Mouse (Mus musculus) embryonic facial prominence, embryonic 10.5 days (tissue): Measurements from ENCODE around the gene Lmbr1l. TPM values are rescaled to one million over a fixed set of nuclear protein-coding genes. Genes with fewer than 3 reads are reported as not detected.
"Not testable (repeated sequence)": the region's sequence is repeated elsewhere in the genome, so short reads cannot be mapped to it uniquely, and the experiment has no call there.

Source experiments
- DNase-seq: peaks from one replicate; pipeline ENCODE4 v3.0.0-alpha.2; 2017; ENCODE audit warnings: low spot score
- H3K27ac ChIP-seq: fragments of 300-500 bp; sonication (generic); replicated peaks from 2 replicates; pipeline ENCODE4 v1.5.1; 2016; ENCODE audit warnings: mild to moderate bottlenecking
- H3K27me3 ChIP-seq: fragments of 300-500 bp; sonication (generic); replicated peaks from 2 replicates; pipeline ENCODE4 v1.6.1; 2016; ENCODE audit warnings: low read depth, mild to moderate bottlenecking; ENCODE audit not compliant: poor library complexity, severe bottlenecking
- H3K36me3 ChIP-seq: fragments of 300-500 bp; sonication (generic); replicated peaks from 2 replicates; pipeline ENCODE4 v1.6.1; 2016; ENCODE audit warnings: mild to moderate bottlenecking, moderate library complexity
- H3K4me1 ChIP-seq: fragments of 300-500 bp; sonication (generic); 2 replicates; pipeline ENCODE4 v1.6.1; 2016
- H3K4me3 ChIP-seq: fragments of 300-500 bp; sonication (generic); 2 replicates; pipeline ENCODE4 v1.5.1; 2016; ENCODE audit warnings: mild to moderate bottlenecking, moderate library complexity
- H3K9me3 ChIP-seq: fragments of 300-500 bp; sonication (generic); 2 replicates; pipeline ENCODE4 v1.6.1; 2016; ENCODE audit warnings: mild to moderate bottlenecking
- WGBS: fragments of 180-500 bp; shearing (Covaris S2); methylation state at CpG from one replicate; pipeline ENCODE4 v1.1.7; 2016; 5-methylcytosine and 5-hydroxymethylcytosine counted together
- polyA plus RNA-seq: library from polyadenylated mRNA; unstranded; fragments of >200 nt; fragmentation: Nextera tagmentation; extraction: Ambion mirVana; gene quantifications from 2 replicates; pipeline ENCODE4 v1.2.1, GENCODE M21; 2016

The Lmbr1l gene
- polyA plus RNA-seq, 1 experiment from 2014 or later = 26.9 TPM

GRCm38 (mm10) chr15:98933004-98933671, 15.1 kb upstream of the Lmbr1l start:
- peak overlapping the region; percentile 96 for H3K27ac ChIP-seq
- not testable (repeated sequence) for H3K9me3 ChIP-seq, H3K27me3 ChIP-seq
- H3K4me1 ChIP-seq = peaks cover 34% of the 10 kb centered on the region
- H3K36me3 ChIP-seq = peaks cover 23% of the 10 kb centered on the region
- peak; percentile 52 for DNase-seq
- WGBS = 20% methylated on average over 8 of the region's 9 CpGs
- H3K4me3 ChIP-seq = peak overlapping the region; percentile 67

- Histone ChIP-seq H3K4me1 (peaks cover 30% of the 10 kb centered on the region), H3K4me3 (peak overlapping the region; percentile 19; the same call in 1 of the 2 replicates), H3K9me3 (peaks cover 3% of the 10 kb centered on the region; the same call in 1 of the 2 replicates), H3K27ac (no peak overlapping the region), H3K27me3 (no peaks in the 10 kb centered on the region), H3K36me3 (peaks cover 26% of the 10 kb centered on the region)
- WGBS = 85% methylated on average over 3 of the region's 3 CpGs
- DNase-seq = no peak
These were observed 13.0 kb upstream of the Lmbr1l start for GRCm38 (mm10) chr15:98930998-98931397.

- Histone ChIP-seq H3K36me3 (peaks cover 27% of the 10 kb centered on the region), H3K27me3 (no peaks in the 10 kb centered on the region), H3K4me1 (peaks cover 22% of the 10 kb centered on the region), H3K27ac (no peak overlapping the region), H3K9me3 (peaks cover 3% of the 10 kb centered on the region; the same call in 1 of the 2 replicates), H3K4me3 (no peak overlapping the region)
- no peak for DNase-seq
- 63% methylated on average over 8 of the region's 8 CpGs for whole genome bisulfite sequencing
These were observed 12.1 kb upstream of the Lmbr1l start for GRCm38 (mm10) chr15:98930017-98930734.

GRCm38 (mm10) chr15:98928598-98929240, 10.7 kb upstream of the Lmbr1l start:
- no peak overlapping the region for H3K27ac ChIP-seq
- H3K27me3 ChIP-seq = no peaks in the 10 kb centered on the region
- H3K36me3 ChIP-seq = peaks cover 27% of the 10 kb centered on the region
- peaks cover 18% of the 10 kb centered on the region for H3K4me1 ChIP-seq
- H3K4me3 ChIP-seq = peak overlapping the region; percentile 30; the same call in 1 of the 2 replicates
- peaks cover 3% of the 10 kb centered on the region; the same call in 1 of the 2 replicates for H3K9me3 ChIP-seq
- peak; percentile 79 for DNase-seq
- 14% methylated on average over 13 of the region's 13 CpGs for WGBS

GRCm38 (mm10) chr15:98927566-98927965, 9.5 kb upstream of the Lmbr1l start:
- no peak overlapping the region for H3K4me3 ChIP-seq
- no peaks in the 10 kb centered on the region for H3K27me3 ChIP-seq
- peaks cover 3% of the 10 kb centered on the region; the same call in 1 of the 2 replicates for H3K9me3 ChIP-seq
- WGBS = 88% methylated on average over 5 of the region's 5 CpGs
- H3K4me1 ChIP-seq = peaks cover 14% of the 10 kb centered on the region
- peaks cover 21% of the 10 kb centered on the region for H3K36me3 ChIP-seq
- no peak for DNase-seq
- H3K27ac ChIP-seq = no peak overlapping the region

GRCm38 (mm10) chr15:98924682-98925081, 6.7 kb upstream of the Lmbr1l start:
- Histone ChIP-seq H3K4me1 (peaks cover 14% of the 10 kb centered on the region), H3K4me3 (no peak overlapping the region), H3K27me3 (no peaks in the 10 kb centered on the region), H3K27ac (no peak overlapping the region), H3K36me3 (peaks cover 4% of the 10 kb centered on the region; the same call in 1 of the 2 replicates), H3K9me3 (peaks cover 3% of the 10 kb centered on the region; the same call in 1 of the 2 replicates)
- no peak for DNase-seq
- WGBS = 86% methylated on average over 3 of the region's 3 CpGs

- H3K27me3 ChIP-seq = no peaks in the 10 kb centered on the region
- no peak overlapping the region for H3K4me3 ChIP-seq
- 0 out of 2 replicates have a peak, but pooled peaks cover 5% of the 10 kb centered on the region for H3K4me1 ChIP-seq
- H3K27ac ChIP-seq = no peak overlapping the region
- peaks cover 4% of the 10 kb centered on the region; the same call in 1 of the 2 replicates for H3K36me3 ChIP-seq
- 81% methylated on average over 2 of the region's 2 CpGs for WGBS
- no peak for DNase-seq
- peaks cover 3% of the 10 kb centered on the region; the same call in 1 of the 2 replicates for H3K9me3 ChIP-seq
These were observed 5.1 kb upstream of the Lmbr1l start for GRCm38 (mm10) chr15:98923031-98923537.

GRCm38 (mm10) chr15:98922581-98922980, 4.5 kb upstream of the Lmbr1l start:
- Histone ChIP-seq H3K27me3 (no peaks in the 10 kb centered on the region), H3K27ac (no peak overlapping the region), H3K36me3 (peaks cover 4% of the 10 kb centered on the region; the same call in 1 of the 2 replicates), H3K4me1 (0 out of 2 replicates have a peak, but pooled peaks cover 5% of the 10 kb centered on the region), H3K4me3 (no peak overlapping the region), H3K9me3 (peaks cover 3% of the 10 kb centered on the region; the same call in 1 of the 2 replicates)
- 64% methylated on average over 3 of the region's 3 CpGs for WGBS
- DNase-seq = no peak

GRCm38 (mm10) chr15:98921510-98921909, 3.5 kb upstream of the Lmbr1l start:
- H3K4me1 ChIP-seq = peaks cover 13% of the 10 kb centered on the region
- peaks cover 4% of the 10 kb centered on the region; the same call in 1 of the 2 replicates for H3K36me3 ChIP-seq
- WGBS = 74% methylated on average over 5 of the region's 5 CpGs
- no peaks in the 10 kb centered on the region for H3K27me3 ChIP-seq
- peaks cover 3% of the 10 kb centered on the region; the same call in 1 of the 2 replicates for H3K9me3 ChIP-seq
- no peak for DNase-seq
- no peak overlapping the region for H3K27ac ChIP-seq
- no peak overlapping the region for H3K4me3 ChIP-seq

GRCm38 (mm10) chr15:98918499-98918895, 466 bp upstream of the Lmbr1l start:
- H3K4me1 ChIP-seq = peaks cover 28% of the 10 kb centered on the region
- H3K36me3 ChIP-seq = peaks cover 25% of the 10 kb centered on the region
- 27% methylated on average over 8 of the region's 8 CpGs for WGBS
- not testable (repeated sequence) for H3K27me3 ChIP-seq, DNase-seq, H3K9me3 ChIP-seq
- peak overlapping the region; percentile 95 for H3K4me3 ChIP-seq
- H3K27ac ChIP-seq = peak overlapping the region; percentile 96

- WGBS = under 1% methylated on average over 14 of the region's 14 CpGs
These were observed 940 bp downstream of the Lmbr1l start for GRCm38 (mm10) chr15:98917091-98917490.

GRCm38 (mm10) chr15:98916016-98916415, 2.0 kb downstream of the Lmbr1l start:
- H3K27me3 ChIP-seq = no peaks in the 10 kb centered on the region
- peak overlapping the region; percentile 95 for H3K4me3 ChIP-seq
- WGBS = 89% methylated on average over 4 of the region's 4 CpGs
- no peak for DNase-seq
- peaks cover 50% of the 10 kb centered on the region for H3K36me3 ChIP-seq
- H3K4me1 ChIP-seq = peaks cover 28% of the 10 kb centered on the region
- H3K27ac ChIP-seq = no peak overlapping the region
- H3K9me3 ChIP-seq = no peaks in the 10 kb centered on the region

More at GRCm38 (mm10) chr15:98917091-98917490, 940 bp downstream of the Lmbr1l start:
- Histone ChIP-seq H3K9me3 (no peaks in the 10 kb centered on the region), H3K27me3 (no peaks in the 10 kb centered on the region), H3K36me3 (peaks cover 39% of the 10 kb centered on the region), H3K27ac (peak overlapping the region; percentile 96), H3K4me3 (peak overlapping the region; percentile 95), H3K4me1 (peaks cover 28% of the 10 kb centered on the region)
- no peak for DNase-seq
